Mouse (Mus musculus) forebrain, embryonic 13.5 days (tissue): Measurements from ENCODE around the gene Frrs1l. TPM values are rescaled to one million over a fixed set of nuclear protein-coding genes. Genes with fewer than 3 reads are reported as not detected.

ENCODE experiments used
- ATAC-seq: fragments of 200-750 bp; cut with Nextera tagmentation; 2 replicates; pipeline ENCODE4 v1.8.0; 2017
- H3K27ac ChIP-seq: fragments of 300-500 bp; sonication (generic); 2 replicates; pipeline ENCODE4 v1.5.1; 2015; ENCODE audit warnings: inconsistent platforms, mild to moderate bottlenecking, moderate library complexity
- H3K27me3 ChIP-seq: fragments of 300-500 bp; sonication (generic); 2 replicates; pipeline ENCODE4 v1.6.1; 2015; ENCODE audit warnings: mild to moderate bottlenecking, inconsistent platforms
- H3K36me3 ChIP-seq: fragments of 300-500 bp; sonication (generic); 2 replicates; pipeline ENCODE4 v1.6.1; 2015; ENCODE audit warnings: mild to moderate bottlenecking, inconsistent platforms; ENCODE audit not compliant: poor library complexity, severe bottlenecking
- H3K4me1 ChIP-seq: fragments of 300-500 bp; sonication (generic); 2 replicates; pipeline ENCODE4 v1.6.1; 2015; ENCODE audit warnings: inconsistent platforms
- H3K4me2 ChIP-seq: fragments of 300-500 bp; sonication (generic); 2 replicates; pipeline ENCODE4 v1.6.1; 2015; ENCODE audit warnings: inconsistent platforms, mild to moderate bottlenecking, moderate library complexity
- H3K4me3 ChIP-seq: fragments of 300-500 bp; sonication (generic); 2 replicates; pipeline ENCODE4 v1.5.1; 2015; ENCODE audit warnings: mild to moderate bottlenecking, inconsistent platforms
- H3K9ac ChIP-seq: fragments of 300-500 bp; sonication (generic); 2 replicates; pipeline ENCODE4 v1.6.1; 2015; ENCODE audit warnings: mild to moderate bottlenecking, inconsistent platforms
- H3K9me3 ChIP-seq: fragments of 300-500 bp; sonication (generic); replicated peaks from 2 replicates; pipeline ENCODE4 v1.6.1; 2016; ENCODE audit warnings: inconsistent platforms
- WGBS: fragments of 180-500 bp; shearing (Covaris S2); methylation state at CpG from one replicate; pipeline ENCODE4 v1.1.7; 2015; 5-methylcytosine and 5-hydroxymethylcytosine counted together
- polyA plus RNA-seq: library from polyadenylated mRNA; unstranded; fragments of >200 nt; fragmentation: Nextera tagmentation; extraction: Ambion mirVana; gene quantifications from 2 replicates; pipeline ENCODE4 v1.2.1, GENCODE M21; 2015

Frrs1l gene
- polyA plus RNA-seq, 1 experiment from 2014 or later = 11.6 TPM

DNA sequence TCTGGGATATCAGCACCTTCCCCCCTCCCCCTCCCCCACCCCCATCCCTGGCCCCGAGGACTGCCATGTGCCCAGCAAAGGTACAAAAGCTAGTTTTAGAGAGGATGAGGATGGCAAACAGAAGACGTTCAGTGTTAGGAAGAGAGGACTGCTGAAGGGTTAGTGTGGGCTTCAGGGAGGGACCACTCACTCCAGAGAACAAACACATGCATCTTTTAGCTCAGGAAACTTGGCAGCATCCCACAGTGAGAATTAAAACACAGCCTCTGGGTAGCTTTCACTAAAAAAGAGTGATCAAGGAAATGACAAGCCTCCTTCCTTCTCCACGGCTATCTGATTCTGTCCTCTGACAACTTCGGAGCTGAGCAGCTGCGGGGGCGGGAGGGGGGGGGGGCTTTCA is 20.7 kb upstream of the Frrs1l start:
- WGBS = 20% methylated on average over 6 of the region's 6 CpGs
- no peaks in the 10 kb centered on the region for H3K27me3 ChIP-seq
- no peak overlapping the region for H3K9ac ChIP-seq
- 0 out of 2 replicates have a peak, but pooled peaks cover 7% of the 10 kb centered on the region for H3K4me1 ChIP-seq
- no peak overlapping the region for H3K27ac ChIP-seq
- peak; percentile 21; the same call in 1 of the 2 replicates for ATAC-seq
- no peak overlapping the region for H3K4me3 ChIP-seq
- H3K4me2 ChIP-seq = no peak overlapping the region
- H3K9me3 ChIP-seq = no peaks in the 10 kb centered on the region
- no peaks in the 10 kb centered on the region for H3K36me3 ChIP-seq

DNA sequence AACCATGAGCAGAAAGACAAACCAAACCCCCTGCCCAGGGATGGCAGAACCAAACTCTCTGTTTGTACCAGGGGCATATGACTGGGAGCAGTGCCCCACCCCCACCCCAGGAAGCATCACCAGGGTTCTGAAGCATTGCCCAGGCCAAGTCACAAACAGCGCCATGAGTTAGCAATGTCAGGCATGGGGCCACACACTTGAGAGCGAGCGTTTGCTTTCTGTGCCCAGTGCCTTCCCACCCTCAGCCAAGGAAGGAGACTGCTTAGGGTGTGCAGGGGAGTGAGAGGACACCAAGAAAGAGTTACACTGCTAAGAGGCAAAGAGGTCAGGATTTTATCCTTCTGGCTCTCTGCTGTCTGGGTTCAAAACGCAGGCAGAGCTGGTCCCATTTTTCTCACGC is 20.2 kb upstream of the Frrs1l start:
- no peaks in the 10 kb centered on the region for H3K27me3 ChIP-seq
- H3K36me3 ChIP-seq = no peaks in the 10 kb centered on the region
- no peak for ATAC-seq
- no peak overlapping the region for H3K4me2 ChIP-seq
- no peak overlapping the region for H3K4me3 ChIP-seq
- H3K9me3 ChIP-seq = no peaks in the 10 kb centered on the region
- WGBS = 54% methylated on average over 5 of the region's 5 CpGs
- H3K27ac ChIP-seq = no peak overlapping the region; the same call in 1 of the 2 replicates
- H3K9ac ChIP-seq = no peak overlapping the region
- H3K4me1 ChIP-seq = 0 out of 2 replicates have a peak, but pooled peaks cover 7% of the 10 kb centered on the region

DNA sequence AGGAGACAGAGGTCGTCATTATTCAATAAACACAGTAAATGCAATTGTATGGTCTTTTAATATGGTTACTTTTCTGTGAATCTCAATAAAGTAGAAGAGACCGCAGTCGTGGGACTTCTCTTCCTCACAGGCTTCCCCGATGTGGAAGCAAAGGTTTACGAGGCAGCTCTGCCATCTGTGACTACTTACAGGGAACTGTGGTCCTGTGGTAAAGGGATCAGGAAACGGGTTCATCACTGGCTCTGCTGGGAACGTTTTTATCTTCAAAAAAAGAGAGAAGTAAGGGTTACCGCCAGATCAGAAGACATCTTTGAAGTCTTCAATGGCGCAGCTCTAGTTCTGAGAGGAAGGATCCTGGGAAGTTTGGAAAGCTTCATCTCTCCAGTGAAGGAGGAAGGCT is 17.5 kb upstream of the Frrs1l start:
- Histone ChIP-seq H3K4me2 (no peak overlapping the region), H3K27ac (no peak overlapping the region), H3K27me3 (no peaks in the 10 kb centered on the region), H3K4me1 (peaks cover 16% of the 10 kb centered on the region), H3K9ac (no peak overlapping the region), H3K9me3 (no peaks in the 10 kb centered on the region), H3K4me3 (no peak overlapping the region), H3K36me3 (no peaks in the 10 kb centered on the region)
- ATAC-seq = no peak
- 91% methylated on average over 9 of the region's 9 CpGs for WGBS

DNA sequence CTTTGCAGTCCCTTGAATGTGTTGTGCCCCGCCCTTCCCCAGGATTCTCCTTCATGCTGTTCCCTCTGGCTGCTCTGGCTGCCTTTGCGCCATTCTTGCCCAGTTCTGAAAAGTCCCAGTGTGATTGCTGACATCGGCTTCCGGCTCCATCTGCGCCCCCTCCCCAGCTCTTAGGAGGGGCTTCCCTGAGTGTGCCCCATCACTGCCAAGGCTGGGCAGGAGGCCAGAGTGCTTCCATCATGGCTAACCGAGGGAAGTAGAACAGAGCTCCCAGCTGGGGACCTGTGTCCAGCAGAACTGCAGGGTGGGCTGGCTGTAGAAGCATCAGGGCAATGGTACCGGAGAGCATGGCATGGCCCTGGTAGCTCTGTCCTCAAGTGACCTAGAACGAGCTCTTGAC is 14.8 kb upstream of the Frrs1l start:
- Histone ChIP-seq H3K4me3 (no peak overlapping the region), H3K9me3 (no peaks in the 10 kb centered on the region), H3K36me3 (no peaks in the 10 kb centered on the region), H3K9ac (no peak overlapping the region), H3K4me2 (no peak overlapping the region), H3K27ac (no peak overlapping the region), H3K27me3 (no peaks in the 10 kb centered on the region), H3K4me1 (peaks cover 10% of the 10 kb centered on the region)
- WGBS = 69% methylated on average over 8 of the region's 8 CpGs
- peak; percentile 63 for ATAC-seq

DNA sequence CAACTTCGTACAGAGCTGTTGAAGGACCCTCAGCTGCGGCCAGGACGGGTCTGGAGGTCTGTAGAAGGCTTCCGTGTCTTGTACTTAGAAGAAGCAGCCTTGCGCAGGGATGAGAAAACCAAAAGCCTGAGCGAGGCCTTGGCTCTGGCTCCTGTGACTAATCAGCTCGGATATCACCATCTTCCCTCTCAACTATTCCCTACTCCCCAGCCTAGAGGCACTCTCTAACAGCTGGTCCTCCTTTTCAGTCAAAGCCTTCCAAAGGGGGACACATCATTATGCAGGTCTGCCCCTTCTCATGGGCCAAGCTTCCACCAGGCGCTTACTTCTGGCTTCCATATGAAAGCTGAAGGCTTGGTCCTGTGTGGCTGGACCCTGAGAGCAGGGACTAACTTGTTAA is 13.7 kb upstream of the Frrs1l start:
- Histone ChIP-seq H3K27me3 (no peaks in the 10 kb centered on the region), H3K9me3 (no peaks in the 10 kb centered on the region)
- 81% methylated on average over 8 of the region's 8 CpGs for WGBS

DNA sequence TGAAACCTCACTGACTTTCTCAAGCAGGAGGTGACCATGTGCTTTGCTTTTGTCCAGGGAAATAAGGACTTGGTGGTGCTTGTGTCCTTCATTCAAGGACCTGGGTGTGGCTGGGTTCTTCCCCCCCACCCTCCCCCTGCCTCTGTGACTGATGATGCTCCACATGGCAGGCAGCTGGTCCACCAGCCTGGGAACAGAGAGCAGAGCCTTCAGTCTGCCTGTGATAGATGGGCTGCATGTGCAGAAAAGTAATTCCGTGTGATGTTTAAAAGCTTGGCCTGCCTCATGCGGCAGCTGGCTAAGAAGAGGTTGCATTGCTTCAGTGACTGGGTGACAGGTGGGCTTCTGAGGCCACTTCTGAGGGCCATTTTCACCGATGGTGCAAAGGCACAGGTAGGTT is 12.6 kb upstream of the Frrs1l start:
- no peak for ATAC-seq
- WGBS = 82% methylated on average over 3 of the region's 3 CpGs
- H3K27me3 ChIP-seq = no peaks in the 10 kb centered on the region
- H3K27ac ChIP-seq = no peak overlapping the region
- no peak overlapping the region for H3K4me2 ChIP-seq
- H3K4me1 ChIP-seq = peaks cover 10% of the 10 kb centered on the region
- H3K9me3 ChIP-seq = no peaks in the 10 kb centered on the region
- H3K36me3 ChIP-seq = no peaks in the 10 kb centered on the region
- H3K4me3 ChIP-seq = no peak overlapping the region
- H3K9ac ChIP-seq = no peak overlapping the region

More for the DNA sequence above, 13.7 kb upstream of the Frrs1l start:
- ATAC-seq = no peak
- H3K27ac ChIP-seq = no peak overlapping the region
- H3K9ac ChIP-seq = no peak overlapping the region
- H3K36me3 ChIP-seq = no peaks in the 10 kb centered on the region
- H3K4me1 ChIP-seq = peaks cover 10% of the 10 kb centered on the region
- H3K4me2 ChIP-seq = no peak overlapping the region
- no peak overlapping the region for H3K4me3 ChIP-seq

DNA sequence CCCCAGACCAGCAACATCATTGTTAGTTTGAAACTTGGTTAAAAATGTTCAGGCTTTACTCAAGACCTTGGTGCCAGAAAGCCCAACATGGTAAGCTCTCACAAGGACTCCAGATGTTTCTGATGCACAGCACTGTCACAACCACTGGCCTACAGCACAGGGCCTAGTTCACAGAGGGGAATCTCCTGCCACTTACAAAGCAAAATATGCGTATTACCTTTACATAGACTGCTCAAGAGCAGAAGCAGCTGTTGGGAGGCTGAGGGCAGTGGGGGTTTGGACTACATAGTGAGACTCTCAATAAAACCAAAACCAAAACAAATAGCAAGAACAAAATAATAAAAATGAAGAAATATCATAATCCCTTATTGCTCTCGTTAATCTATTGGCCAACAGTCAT is 11.2 kb upstream of the Frrs1l start:
- peaks cover 3% of the 10 kb centered on the region; the same call in 1 of the 2 replicates for H3K9me3 ChIP-seq
- H3K36me3 ChIP-seq = 0 out of 2 replicates have a peak, but pooled peaks cover 3% of the 10 kb centered on the region
- no peak overlapping the region for H3K4me2 ChIP-seq
- H3K4me3 ChIP-seq = no peak overlapping the region
- H3K27me3 ChIP-seq = no peaks in the 10 kb centered on the region
- H3K27ac ChIP-seq = no peak overlapping the region
- H3K4me1 ChIP-seq = peaks cover 10% of the 10 kb centered on the region
- no peak overlapping the region for H3K9ac ChIP-seq
- 91% methylated on average over 2 of the region's 2 CpGs for WGBS
- ATAC-seq = no peak

DNA sequence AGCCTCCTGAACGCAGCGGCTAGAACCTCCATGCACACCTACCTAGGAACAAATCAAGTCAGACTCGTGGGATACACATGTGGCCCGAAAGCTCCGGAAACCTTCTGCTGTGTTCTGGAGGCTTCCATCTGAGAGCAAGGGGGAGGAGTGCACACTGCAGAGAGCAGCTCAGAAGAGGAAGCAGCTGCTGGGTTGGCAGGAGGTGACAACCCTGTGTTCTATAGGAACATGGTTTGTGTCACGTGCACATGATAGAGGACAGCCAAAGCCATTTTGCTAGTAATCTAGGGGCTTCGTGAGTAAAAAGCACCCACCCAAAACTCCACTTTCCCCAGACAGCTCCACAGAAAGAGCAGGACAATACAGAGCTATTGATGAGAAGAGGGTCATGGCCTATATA is 3.1 kb upstream of the Frrs1l start:
- WGBS = 91% methylated on average over 7 of the region's 7 CpGs
- no peak overlapping the region for H3K9ac ChIP-seq

DNA sequence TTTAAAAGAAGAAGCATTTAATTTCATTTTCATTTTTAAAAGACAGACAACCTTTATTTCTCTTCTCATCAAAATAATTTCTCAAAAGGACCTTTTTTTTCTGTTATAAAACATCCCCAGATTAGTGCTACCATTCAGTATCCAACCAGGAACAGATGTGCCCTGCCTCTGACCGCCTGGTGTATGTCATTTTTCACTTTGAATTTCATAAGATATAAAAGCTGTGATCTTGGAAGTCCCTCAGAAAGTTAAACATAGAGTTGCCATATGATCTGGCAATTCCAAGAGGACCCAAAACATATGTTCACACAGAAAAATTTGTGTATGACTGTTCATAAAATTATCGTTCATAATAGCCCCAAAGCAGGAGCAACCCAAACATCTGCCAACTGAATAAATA is 1.8 kb upstream of the Frrs1l start:
- Histone ChIP-seq H3K36me3 (0 out of 2 replicates have a peak, but pooled peaks cover 3% of the 10 kb centered on the region), H3K27me3 (peaks cover 17% of the 10 kb centered on the region), H3K9me3 (peaks cover 13% of the 10 kb centered on the region; the same call in 1 of the 2 replicates), H3K9ac (no peak overlapping the region), H3K4me3 (no peak overlapping the region), H3K4me1 (0 out of 2 replicates have a peak, but pooled peaks cover 4% of the 10 kb centered on the region), H3K27ac (no peak overlapping the region), H3K4me2 (no peak overlapping the region)
- WGBS = 83% methylated on average over 2 of the region's 2 CpGs
- no peak for ATAC-seq

More for the DNA sequence above, 3.1 kb upstream of the Frrs1l start:
- ATAC-seq = no peak
- 0 out of 2 replicates have a peak, but pooled peaks cover 3% of the 10 kb centered on the region for H3K36me3 ChIP-seq
- H3K4me3 ChIP-seq = no peak overlapping the region
- no peak overlapping the region for H3K4me2 ChIP-seq
- no peak overlapping the region for H3K27ac ChIP-seq
- H3K27me3 ChIP-seq = peaks cover 14% of the 10 kb centered on the region
- peaks cover 11% of the 10 kb centered on the region; the same call in 1 of the 2 replicates for H3K9me3 ChIP-seq
- H3K4me1 ChIP-seq = 0 out of 2 replicates have a peak, but pooled peaks cover 4% of the 10 kb centered on the region

DNA sequence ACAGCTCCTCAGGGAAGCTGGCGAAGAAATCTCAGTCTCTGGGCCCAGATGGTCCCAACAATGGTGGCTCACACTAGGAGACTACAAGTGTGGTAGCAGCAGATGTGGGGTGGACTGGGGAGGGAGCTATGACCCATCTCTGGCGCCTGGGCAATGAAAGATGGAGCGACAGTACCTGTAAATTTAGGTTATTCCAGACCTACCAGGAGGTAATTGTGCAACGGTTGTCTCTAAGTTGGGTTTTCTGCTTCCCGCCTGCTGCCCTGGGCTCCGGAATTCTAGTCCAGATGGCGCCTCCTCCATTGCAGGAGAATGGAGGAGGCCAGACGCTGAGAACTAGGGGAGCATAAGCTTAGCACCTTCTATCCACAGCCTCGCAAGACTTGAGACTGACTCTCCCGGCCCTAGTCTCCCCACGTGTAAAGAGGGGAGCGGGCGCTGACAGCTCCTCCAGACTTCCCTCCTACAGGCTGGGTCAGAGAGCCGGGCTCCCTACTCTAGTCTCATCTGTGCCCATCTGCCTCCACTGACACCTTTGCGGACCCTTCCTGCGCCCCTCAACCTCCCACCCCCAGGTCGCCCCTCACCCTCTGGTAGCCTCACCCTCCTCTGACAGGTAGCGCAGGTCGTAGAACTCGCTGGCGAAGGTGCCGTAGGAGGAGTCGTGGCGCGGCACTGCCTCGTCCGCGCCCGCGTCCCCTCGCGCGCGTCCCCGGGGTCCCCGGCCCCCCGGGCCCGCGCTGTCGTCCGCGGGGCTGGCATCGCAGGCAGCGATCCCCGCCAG is 568 bp downstream of the Frrs1l start:
- Histone ChIP-seq H3K9me3 (0 out of 2 replicates have a peak, but pooled peaks cover 4% of the 10 kb centered on the region), H3K4me2 (peak overlapping the region; percentile 92), H3K27me3 (peaks cover 17% of the 10 kb centered on the region), H3K9ac (peak overlapping the region; percentile 80), H3K4me1 (0 out of 2 replicates have a peak, but pooled peaks cover 4% of the 10 kb centered on the region), H3K27ac (peak overlapping the region; percentile 81), H3K36me3 (no peaks in the 10 kb centered on the region), H3K4me3 (peak overlapping the region; percentile 68)
- WGBS = under 1% methylated on average over 40 of the region's 45 CpGs
- peak; percentile 87 for ATAC-seq

DNA sequence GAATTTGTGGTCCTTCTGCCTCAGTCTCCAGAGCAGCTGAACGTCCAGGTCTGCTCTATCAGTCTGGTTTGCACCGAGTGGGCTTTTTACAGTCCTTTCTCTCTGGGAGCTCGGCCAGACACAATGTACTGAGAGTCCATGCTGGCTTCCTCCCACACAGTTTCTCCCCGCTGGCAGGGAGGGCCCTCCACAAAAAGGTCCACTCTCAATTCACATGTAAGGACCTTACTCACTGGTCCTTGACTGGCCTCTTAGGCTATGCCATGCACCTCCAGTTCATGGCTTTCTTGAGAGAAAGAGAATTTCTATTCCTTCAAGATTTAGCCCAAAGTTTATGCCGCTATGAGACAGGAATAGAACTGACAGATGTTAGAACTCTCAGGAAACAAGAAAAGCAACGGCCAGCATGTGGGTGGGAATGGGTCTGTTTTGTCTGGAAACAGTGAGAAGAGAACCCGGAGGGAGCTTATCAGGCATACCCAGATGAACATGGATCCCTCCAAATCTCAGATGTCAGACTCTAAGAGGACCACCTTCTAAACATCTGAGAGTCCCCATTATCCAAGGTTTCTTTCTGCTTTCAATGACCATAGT is 24.5 kb downstream of the Frrs1l start:
- H3K27ac ChIP-seq = no peak overlapping the region
- no peak overlapping the region for H3K4me2 ChIP-seq
- H3K9me3 ChIP-seq = no peaks in the 10 kb centered on the region
- no peak overlapping the region for H3K4me3 ChIP-seq
- no peaks in the 10 kb centered on the region for H3K4me1 ChIP-seq
- no peak overlapping the region for H3K9ac ChIP-seq
- ATAC-seq = no peak
- no peaks in the 10 kb centered on the region for H3K27me3 ChIP-seq
- peaks cover 29% of the 10 kb centered on the region for H3K36me3 ChIP-seq
- 85% methylated on average over 7 of the region's 7 CpGs for WGBS

DNA sequence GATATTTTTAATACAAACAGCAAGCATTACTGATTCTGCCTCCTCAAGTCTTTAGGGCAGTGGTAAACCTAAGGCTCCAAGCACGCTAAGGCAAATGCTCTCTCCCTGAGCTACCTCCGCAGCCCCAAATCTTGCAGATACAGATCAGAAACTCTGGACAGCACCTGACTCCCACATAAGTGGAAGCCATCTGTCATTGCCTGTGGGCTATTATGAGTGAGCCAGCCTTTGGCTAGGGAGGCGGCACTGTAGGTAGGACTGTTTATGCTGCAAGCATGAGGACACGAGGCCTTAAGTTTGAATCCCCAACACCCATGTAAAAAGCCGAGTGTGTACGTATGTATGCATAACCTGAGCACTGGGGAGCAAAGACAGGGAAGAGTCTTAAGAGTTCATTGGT is 26.5 kb downstream of the Frrs1l start:
- no peaks in the 10 kb centered on the region for H3K27me3 ChIP-seq
- 92% methylated on average over 6 of the region's 6 CpGs for WGBS
- no peak overlapping the region for H3K4me2 ChIP-seq
- no peak overlapping the region for H3K9ac ChIP-seq
- peaks cover 33% of the 10 kb centered on the region for H3K36me3 ChIP-seq
- no peaks in the 10 kb centered on the region for H3K9me3 ChIP-seq
- no peaks in the 10 kb centered on the region for H3K4me1 ChIP-seq
- ATAC-seq = no peak
- H3K4me3 ChIP-seq = no peak overlapping the region
- no peak overlapping the region for H3K27ac ChIP-seq
